Mouse (Mus musculus) forebrain, embryonic 14.5 days (tissue): ENCODE measurements around the gene Olfr960. TPM values are rescaled to one million over a fixed set of nuclear protein-coding genes. Genes with fewer than 3 reads are reported as not detected.

Experiments
- ATAC-seq: fragments of 200-750 bp; cut with Nextera tagmentation; 2 replicates; pipeline ENCODE4 v1.8.0; 2017; ENCODE audit warnings: mild to moderate bottlenecking, moderate library complexity
- DNase-seq: peaks from one replicate; pipeline ENCODE4 v3.0.0-alpha.2; 2015; ENCODE audit warnings: low spot score
- H3K27ac ChIP-seq: fragments of 300-500 bp; sonication (generic); 2 replicates; pipeline ENCODE4 v1.5.1; 2014; ENCODE audit warnings: low read depth, mild to moderate bottlenecking, control low read depth, low read length, moderate library complexity
- H3K27me3 ChIP-seq: fragments of 300-500 bp; sonication (generic); replicated peaks from 2 replicates; pipeline ENCODE4 v1.6.1; 2014; ENCODE audit warnings: low read length, control low read depth, mixed read lengths; ENCODE audit not compliant: control insufficient read depth, insufficient read depth
- H3K36me3 ChIP-seq: fragments of 300-500 bp; sonication (generic); 2 replicates; pipeline ENCODE4 v1.6.1; 2014; ENCODE audit warnings: low read length, control low read depth; ENCODE audit not compliant: control insufficient read depth, insufficient read depth
- H3K4me1 ChIP-seq: fragments of 300-500 bp; sonication (generic); 2 replicates; pipeline ENCODE4 v1.6.1; 2014; ENCODE audit warnings: antibody characterized with exemption, low read length, control low read depth; ENCODE audit not compliant: control insufficient read depth, insufficient read depth
- H3K4me2 ChIP-seq: fragments of 300-500 bp; sonication (generic); 2 replicates; pipeline ENCODE4 v1.6.1; 2014; ENCODE audit warnings: mild to moderate bottlenecking, control low read depth, low read length
- H3K4me3 ChIP-seq: fragments of 300-500 bp; sonication (generic); 2 replicates; pipeline ENCODE4 v1.5.1; 2014; ENCODE audit warnings: low read depth, low read length, control low read depth
- H3K9ac ChIP-seq: fragments of 300-500 bp; sonication (generic); 2 replicates; pipeline ENCODE4 v1.6.1; 2014; ENCODE audit warnings: mild to moderate bottlenecking, low read length, control low read depth, moderate library complexity
- H3K9me3 ChIP-seq: fragments of 300-500 bp; sonication (generic); replicated peaks from 2 replicates; pipeline ENCODE4 v1.6.1; 2016; ENCODE audit warnings: low read length, control low read depth, mixed read lengths; ENCODE audit not compliant: control insufficient read depth
- whole genome bisulfite sequencing: fragments of 180-500 bp; shearing (Covaris S2); extraction: QIAGEN DNeasy Blood & Tissue Kit; methylation state at CpG from one replicate; pipeline ENCODE4 v1.1.7; 2014; 5-methylcytosine and 5-hydroxymethylcytosine counted together
- polyA plus RNA-seq: library from polyadenylated mRNA; unstranded; fragments of >200 nt; fragmentation: Nextera tagmentation; extraction: Ambion mirVana; gene quantifications from 2 replicates; pipeline ENCODE4 v1.2.1, GENCODE M21; 2014

Gene Olfr960
- polyA plus RNA-seq = not detected in 2 replicates

GRCm38 (mm10) chr9:39621073-39621472 is at the start of gene Olfr960:
Olfr960 (plus strand) TSS chr9:39621373.
- Histone ChIP-seq H3K9ac (no peak within 1 kb of the TSS), H3K4me3 (no peak within 1 kb of the TSS), H3K27ac (no peak within 1 kb of the TSS), H3K9me3 (no peaks in the 10 kb centered on the region), H3K36me3 (no peaks in the 10 kb centered on the region), H3K4me2 (no peak within 1 kb of the TSS), H3K4me1 (no peaks in the 10 kb centered on the region), H3K27me3 (no peaks in the 10 kb centered on the region)
- WGBS = 26% methylated on average over 1 of the region's 1 CpGs
- DNase-seq (no peak), ATAC-seq (no peak)

DNA sequence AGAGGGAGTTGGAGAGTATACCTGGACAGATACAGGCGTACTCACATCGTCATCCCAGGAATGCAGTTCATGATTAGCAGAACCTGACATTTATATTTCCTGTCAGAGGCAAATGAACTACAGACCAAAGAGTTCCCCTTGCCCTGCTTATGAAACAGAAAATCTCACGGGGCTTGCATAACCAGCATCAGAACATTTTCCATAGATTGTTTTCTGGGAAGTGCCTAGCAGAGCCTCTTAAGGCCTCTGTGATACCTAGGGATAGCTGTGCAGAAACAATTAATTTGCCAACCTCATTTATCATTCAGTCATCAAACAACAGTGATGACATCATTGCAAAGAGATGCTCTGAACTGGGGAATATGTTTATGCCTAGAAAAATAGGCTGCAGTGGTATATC is 45.7 kb upstream of the Olfr960 start, which contains the start of gene Olfr959:
Gene Olfr959 (minus strand): TSS at position 101 of the 400 bp plus-strand sequence.
- 91% methylated on average over 3 of the region's 3 CpGs for WGBS
- Histone ChIP-seq H3K4me2 (no peak within 1 kb of the TSS), H3K4me3 (no peak within 1 kb of the TSS), H3K9ac (no peak within 1 kb of the TSS), H3K9me3 (no peaks in the 10 kb centered on the region), H3K36me3 (no peaks in the 10 kb centered on the region), H3K27ac (no peak within 1 kb of the TSS), H3K27me3 (no peaks in the 10 kb centered on the region), H3K4me1 (no peaks in the 10 kb centered on the region)
- DNase-seq = no peak
- ATAC-seq = no peak

GRCm38 (mm10) chr9:39577050-39577449 is 44.1 kb upstream of the Olfr960 start:
- H3K4me3 ChIP-seq = no peak overlapping the region
- H3K9me3 ChIP-seq = no peaks in the 10 kb centered on the region
- DNase-seq (no peak), ATAC-seq (no peak)
- no peak overlapping the region for H3K9ac ChIP-seq
- no peak overlapping the region for H3K27ac ChIP-seq
- no peak overlapping the region for H3K4me2 ChIP-seq
- no peaks in the 10 kb centered on the region for H3K27me3 ChIP-seq
- 91% methylated on average over 5 of the region's 5 CpGs for WGBS
- H3K36me3 ChIP-seq = no peaks in the 10 kb centered on the region
- H3K4me1 ChIP-seq = no peaks in the 10 kb centered on the region

DNA sequence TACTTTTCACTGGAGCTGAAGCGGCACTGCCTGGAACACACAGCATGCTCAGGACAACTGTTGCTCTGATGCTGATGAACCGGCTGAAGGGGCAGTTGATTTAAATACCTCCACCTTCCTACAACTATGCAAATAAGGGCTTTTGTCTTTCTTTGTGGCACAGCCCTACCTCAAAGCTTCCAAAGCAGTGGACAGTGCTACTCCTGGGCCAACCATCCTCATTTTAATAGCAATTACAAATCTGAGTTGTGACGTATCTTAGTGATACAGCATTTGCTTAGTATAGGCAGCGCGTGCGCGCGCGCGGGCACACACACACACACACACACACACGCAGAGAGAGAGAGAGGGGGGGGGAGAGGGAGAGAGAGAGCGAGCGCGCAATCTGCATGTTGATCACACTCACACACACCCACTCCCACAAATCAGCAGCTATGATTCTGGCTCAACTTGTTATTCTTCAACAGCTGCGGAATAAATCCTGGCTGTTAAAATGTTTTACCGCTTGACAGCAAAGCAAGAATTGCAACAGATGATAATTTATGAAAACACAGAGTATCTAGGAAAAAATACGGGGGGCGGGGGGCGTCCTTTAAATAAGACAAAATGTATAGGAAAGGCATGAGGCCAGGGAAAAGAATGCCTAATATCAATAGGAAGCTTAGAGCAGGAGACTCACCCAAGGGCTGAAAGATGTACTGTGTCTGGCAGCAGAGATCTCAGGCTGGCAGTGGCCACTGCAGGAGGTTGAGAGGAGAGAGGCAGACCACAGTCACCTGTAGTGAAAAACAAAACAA is 18.4 kb upstream of the Olfr960 start:
- H3K4me1 ChIP-seq = peaks cover 14% of the 10 kb centered on the region
- peak overlapping the region; percentile 50 for H3K9ac ChIP-seq
- H3K9me3 ChIP-seq = no peaks in the 10 kb centered on the region
- no peaks in the 10 kb centered on the region for H3K36me3 ChIP-seq
- H3K27me3 ChIP-seq = no peaks in the 10 kb centered on the region
- WGBS = under 1% methylated on average over 17 of the region's 19 CpGs
- peak; percentile 89 for DNase-seq
- H3K4me3 ChIP-seq = peak overlapping the region; percentile 34
- peak overlapping the region; percentile 44; the same call in 1 of the 2 replicates for H3K27ac ChIP-seq
- peak overlapping the region; percentile 65 for H3K4me2 ChIP-seq
- ATAC-seq = peak; percentile 94

DNA sequence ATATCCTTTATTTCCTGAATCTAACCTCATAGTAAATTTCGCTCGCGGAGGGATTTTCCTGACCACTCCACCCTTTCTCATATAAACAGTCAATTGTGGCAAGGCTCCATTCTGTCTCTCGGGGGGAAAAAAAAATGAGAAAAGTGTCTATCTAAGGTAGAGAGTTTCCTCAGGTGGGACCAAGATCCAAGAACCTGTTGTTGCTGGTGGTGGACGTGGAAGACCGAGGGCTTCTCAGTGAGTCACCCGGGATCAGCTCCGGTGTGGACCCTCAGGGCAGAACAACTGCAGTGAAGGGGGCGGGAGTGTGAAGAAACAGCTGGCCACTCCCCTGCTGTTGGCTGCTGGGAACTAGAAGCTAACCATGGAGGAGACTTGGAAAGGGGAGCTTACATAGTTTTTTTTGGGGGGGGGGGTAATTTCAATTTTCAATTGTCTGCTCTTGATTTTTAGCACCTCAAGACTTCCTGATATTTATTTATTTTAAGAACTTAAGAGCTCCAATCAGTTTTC is 17.8 kb upstream of the Olfr960 start:
- Histone ChIP-seq H3K27me3 (no peaks in the 10 kb centered on the region), H3K4me1 (peaks cover 14% of the 10 kb centered on the region), H3K9me3 (no peaks in the 10 kb centered on the region), H3K27ac (peak overlapping the region; percentile 44; the same call in 1 of the 2 replicates), H3K9ac (peak overlapping the region; percentile 50), H3K36me3 (no peaks in the 10 kb centered on the region), H3K4me2 (peak overlapping the region; percentile 65), H3K4me3 (peak overlapping the region; percentile 34)
- ATAC-seq (peak; percentile 55), DNase-seq (peak; percentile 40)
- WGBS = 0% methylated on average over 9 of the region's 9 CpGs

DNA sequence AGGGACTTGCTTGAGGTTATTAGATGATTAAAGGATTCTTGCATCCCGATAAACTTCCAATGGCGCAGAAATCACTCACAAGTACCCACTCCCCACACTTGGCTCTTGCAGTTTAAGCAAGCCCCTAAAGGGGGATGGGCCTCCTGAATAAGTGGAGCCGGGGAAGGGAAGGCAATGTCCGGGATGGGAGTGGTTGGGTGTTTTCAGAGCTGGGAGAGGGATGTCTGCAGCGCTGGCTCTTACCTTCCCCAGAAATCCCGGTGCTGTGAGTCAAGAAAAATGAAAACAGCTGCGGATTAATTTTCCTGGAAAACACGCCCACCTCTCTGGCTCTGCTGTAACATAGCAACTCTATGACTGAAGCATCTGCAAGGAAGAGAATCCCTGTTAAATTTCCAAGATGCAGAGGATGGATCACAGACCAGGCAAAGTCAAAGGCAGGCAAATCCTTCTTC is 17.1 kb upstream of the Olfr960 start, which contains the start of gene AW551984:
Gene AW551984 (minus strand): TSS at position 405 of the 455 bp plus-strand sequence.
- 0 out of 2 replicates have a peak, but pooled peaks have one; percentile 22 for ATAC-seq
- peak within 1 kb of the TSS; percentile 34 for H3K4me3 ChIP-seq
- 0 out of 2 replicates have a peak within 1 kb of the TSS, but pooled peaks have one; percentile 44 for H3K27ac ChIP-seq

DNA sequence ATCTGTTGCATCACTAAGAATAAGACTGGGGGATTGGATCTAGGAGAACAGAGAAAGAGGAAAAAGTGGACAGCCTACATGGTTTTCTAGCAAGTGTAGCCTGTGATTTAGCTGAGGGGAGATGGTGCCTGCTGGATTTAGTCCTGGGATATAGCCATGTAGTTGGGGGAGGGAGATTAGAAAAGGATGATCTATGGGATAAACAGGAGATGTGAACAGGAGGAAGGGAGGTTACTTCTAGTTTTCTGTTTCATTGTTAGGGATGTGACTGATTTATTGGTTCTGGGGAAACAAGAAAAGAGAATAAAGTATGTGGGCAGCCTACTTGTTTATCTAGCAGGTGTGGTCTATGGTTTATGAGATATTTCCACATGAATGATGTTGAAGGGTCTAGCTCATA is 12.7 kb upstream of the Olfr960 start:
- Histone ChIP-seq H3K4me1 (peaks cover 11% of the 10 kb centered on the region), H3K4me3 (no peak overlapping the region), H3K9ac (no peak overlapping the region), H3K27me3 (no peaks in the 10 kb centered on the region), H3K27ac (no peak overlapping the region), H3K9me3 (no peaks in the 10 kb centered on the region), H3K36me3 (no peaks in the 10 kb centered on the region), H3K4me2 (no peak overlapping the region)
- no peak for ATAC-seq
- no peak for DNase-seq

More for the DNA sequence above, 17.1 kb upstream of the Olfr960 start, which contains the start of gene AW551984:
- Histone ChIP-seq H3K4me2 (peak within 1 kb of the TSS; percentile 65), H3K4me1 (peaks cover 14% of the 10 kb centered on the region), H3K27me3 (no peaks in the 10 kb centered on the region), H3K36me3 (no peaks in the 10 kb centered on the region), H3K9me3 (no peaks in the 10 kb centered on the region), H3K9ac (peak within 1 kb of the TSS; percentile 50)
- DNase-seq = peak; percentile 47
- 0% methylated on average over 8 of the region's 8 CpGs for WGBS

DNA sequence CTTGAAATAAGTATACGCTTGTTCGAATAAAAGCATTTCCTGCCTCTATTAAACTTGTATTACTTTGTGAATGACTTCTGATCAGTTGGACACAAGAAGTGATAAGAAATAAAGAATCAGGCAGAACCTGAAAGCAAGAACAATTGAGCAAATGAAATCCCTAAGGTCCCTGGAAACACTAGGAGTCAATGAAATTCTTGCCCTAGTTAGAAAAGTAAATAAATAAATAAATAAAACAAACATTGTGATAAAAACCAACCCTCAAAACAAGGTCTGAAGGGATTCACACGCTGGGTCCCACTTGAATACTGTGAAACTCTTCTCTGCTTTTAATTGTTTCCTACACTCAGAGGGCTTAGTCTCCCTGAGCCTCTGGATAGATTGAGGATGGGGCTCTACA is 10.8 kb upstream of the Olfr960 start, which contains the start of gene Olfr148:
Gene Olfr148 (plus strand): TSS at position 301 of the 400 bp plus-strand sequence.
- Histone ChIP-seq H3K27me3 (no peaks in the 10 kb centered on the region), H3K4me3 (no peak within 1 kb of the TSS), H3K4me2 (no peak within 1 kb of the TSS), H3K27ac (no peak within 1 kb of the TSS), H3K9me3 (no peaks in the 10 kb centered on the region), H3K9ac (no peak within 1 kb of the TSS), H3K36me3 (no peaks in the 10 kb centered on the region), H3K4me1 (no peaks in the 10 kb centered on the region)
- 74% methylated on average over 3 of the region's 3 CpGs for WGBS
- no peak for DNase-seq
- ATAC-seq = no peak
